Mouse (Mus musculus) lung, postnatal 14 days (tissue): ENCODE measurements around the gene Lmtk2.
A peak's percentile ranks its signal among the peaks of the same experiment; 100 is the strongest.

Experiments used
- DNase-seq: peaks from one replicate; pipeline ENCODE4 v3.0.0; 2021

The Lmtk2 gene

DNA sequence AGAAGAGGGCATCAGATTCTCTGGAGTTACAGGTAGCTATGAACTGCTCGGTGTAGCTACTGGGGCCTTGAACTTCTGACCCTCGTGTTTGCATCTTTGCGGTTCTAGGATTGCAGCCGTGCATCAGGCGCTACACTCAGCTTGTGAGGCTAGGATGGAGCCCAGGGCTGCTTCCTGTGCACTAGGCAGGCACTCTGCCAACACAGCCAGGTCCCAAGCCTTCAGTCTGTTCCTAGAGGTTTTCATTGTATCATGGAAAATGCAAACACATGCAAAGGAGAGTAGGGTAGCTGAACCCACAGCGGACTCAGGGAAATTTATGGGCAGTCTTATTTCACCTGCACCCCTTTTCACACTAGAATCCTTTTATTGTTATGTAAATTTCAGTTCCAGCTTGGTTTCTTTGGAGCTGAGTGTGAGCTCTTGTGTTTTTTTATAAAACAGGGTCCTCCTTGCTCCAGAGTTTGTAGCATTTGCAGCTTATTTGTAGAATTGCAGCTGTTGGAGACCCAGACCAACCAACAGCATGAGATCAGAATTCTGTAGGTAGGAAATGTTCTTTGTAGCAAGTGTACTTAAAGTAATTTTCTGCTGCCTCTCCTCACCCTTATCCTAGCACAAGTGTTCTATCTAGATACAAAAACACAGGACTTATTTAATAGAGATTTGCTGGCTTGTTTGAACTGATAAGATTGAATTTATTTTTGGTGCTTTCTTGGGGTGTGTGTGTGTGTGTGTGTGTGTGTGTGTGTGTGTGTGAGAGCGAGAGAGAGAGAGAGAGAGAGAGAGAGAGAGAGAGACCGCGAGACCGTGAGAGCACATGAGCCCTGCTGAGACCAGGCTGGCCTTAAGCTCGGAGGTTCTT lies 12.6 kb downstream of the Lmtk2 start:
- DNase-seq, result no peak

DNA sequence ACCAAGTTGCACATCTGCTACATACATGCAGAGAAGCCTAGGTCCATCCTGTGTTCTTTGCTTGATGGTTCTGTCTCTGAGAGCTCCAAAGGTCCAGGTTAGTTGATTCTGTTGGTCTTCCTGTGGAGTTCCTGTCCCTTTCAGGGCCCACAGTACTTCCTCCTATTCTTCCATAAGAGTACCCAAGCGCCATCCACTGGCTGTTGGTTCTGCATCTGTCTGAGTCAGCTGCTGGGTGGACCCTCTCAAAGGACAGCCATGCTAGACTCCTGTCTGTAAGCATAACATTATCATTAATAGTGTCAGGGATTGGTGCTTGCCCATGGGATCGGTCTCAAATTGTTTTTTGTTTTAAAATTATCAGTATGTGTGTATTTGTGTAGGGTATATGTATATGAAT lies 13.8 kb downstream of the Lmtk2 start:
- no peak for DNase-seq

DNA sequence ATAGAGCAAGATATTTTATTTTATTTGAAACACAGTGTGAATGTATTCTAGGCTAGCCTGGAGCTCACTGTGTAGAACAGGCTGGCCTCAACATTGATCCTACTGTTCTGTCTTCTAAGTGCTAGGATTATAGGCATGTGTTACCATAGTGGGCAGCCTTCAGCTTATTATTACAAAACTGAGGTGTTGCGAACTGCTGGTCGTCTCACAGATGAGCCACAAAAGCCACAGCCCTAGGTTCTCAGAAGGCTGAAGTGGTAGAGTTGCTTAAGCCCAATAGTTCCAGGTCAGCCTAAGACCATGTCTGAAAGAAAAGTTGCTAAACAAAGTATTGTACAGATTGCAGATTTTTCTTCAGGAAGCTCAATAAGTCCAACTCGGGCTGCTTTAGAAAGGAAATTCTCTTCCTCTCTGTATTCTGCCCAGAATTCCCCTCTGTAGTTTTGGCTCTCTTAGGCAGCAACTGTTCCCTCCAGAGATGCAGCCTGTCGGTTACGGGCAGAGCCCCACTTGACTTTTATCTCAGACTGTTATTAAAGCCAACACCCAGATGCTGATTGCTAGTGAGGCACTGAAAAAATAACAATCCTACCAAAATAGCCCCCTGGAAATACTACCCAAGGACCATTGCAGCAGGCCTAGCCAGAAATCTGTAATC lies 14.9 kb downstream of the Lmtk2 start:
- DNase-seq, result no peak

DNA sequence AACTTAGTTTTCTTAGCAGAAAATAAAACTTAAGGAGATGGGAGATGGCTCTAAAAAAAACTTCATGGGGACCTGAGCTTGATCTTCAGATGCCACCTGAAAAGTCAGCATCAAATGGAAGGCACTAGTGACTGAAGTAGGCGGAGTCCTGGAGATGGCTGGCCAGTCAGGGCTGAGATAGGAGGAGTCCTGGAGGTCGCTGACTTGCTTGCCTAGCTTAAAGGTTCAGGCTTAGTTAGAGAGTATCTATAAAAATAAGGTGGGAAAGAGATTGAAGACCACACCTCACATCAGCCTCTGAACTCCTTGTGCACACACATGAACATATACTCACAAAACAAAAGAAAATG lies 15.4 kb downstream of the Lmtk2 start:
- DNase-seq, result no peak

DNA sequence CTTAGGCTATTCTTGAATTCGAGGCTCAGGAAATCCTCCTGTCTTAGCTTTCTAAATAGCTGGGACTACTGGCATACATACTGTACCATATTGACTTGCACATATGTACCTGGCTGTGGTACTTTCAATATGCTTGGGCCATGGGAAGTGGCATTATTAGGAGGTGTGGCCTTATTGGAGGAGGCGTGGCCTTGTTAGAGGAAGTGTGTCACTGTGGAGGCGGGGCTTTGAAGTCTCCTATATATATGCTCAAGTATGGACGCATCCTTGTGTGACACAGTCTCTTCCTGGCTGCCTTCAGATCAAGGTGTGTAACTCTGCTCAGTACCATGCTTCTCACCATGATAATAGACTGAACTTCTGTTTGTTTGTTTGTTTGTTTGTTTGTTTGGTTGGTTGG lies 18.0 kb downstream of the Lmtk2 start:
- DNase-seq, result no peak

DNA sequence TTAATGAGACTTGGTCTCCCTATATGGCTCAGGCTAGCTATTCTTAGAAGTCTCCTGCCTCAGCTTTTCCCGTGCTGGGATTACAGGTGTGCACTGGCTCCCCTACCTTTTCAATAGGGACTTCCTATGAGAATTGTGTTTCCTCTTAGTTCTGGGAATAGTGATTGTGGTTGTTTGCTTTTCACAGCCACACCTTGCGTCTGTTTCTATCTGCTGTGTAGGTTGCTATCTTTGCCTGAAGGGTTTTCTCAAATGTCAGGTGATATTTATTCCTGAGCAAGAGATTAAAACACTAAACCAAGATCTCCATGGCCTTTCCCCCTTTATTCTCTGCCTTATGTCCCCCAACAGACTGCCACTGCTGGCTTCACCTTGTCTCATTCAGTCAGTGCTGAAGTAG lies 19.1 kb downstream of the Lmtk2 start:
- DNase-seq, result no peak

DNA sequence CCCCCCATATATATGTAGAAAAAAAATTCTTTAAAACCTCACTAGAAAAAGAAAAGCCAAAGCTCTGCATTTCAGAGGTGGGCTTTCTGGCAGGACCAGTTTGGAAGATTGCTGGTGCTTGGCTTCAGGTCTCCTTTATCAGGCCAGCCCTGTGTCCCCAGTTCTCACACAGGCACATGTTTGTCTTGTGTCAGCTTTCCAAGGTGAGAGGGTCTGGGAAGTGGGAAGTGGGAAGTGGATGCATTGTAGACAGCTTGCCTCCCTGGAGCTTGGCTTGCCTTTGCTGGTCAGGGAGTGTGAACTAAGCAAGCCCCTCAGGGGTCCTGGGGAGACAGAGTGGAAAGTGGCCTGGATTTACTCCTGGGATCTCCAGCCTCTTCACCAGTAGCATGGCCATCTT lies 21.3 kb downstream of the Lmtk2 start:
- no peak for DNase-seq

DNA sequence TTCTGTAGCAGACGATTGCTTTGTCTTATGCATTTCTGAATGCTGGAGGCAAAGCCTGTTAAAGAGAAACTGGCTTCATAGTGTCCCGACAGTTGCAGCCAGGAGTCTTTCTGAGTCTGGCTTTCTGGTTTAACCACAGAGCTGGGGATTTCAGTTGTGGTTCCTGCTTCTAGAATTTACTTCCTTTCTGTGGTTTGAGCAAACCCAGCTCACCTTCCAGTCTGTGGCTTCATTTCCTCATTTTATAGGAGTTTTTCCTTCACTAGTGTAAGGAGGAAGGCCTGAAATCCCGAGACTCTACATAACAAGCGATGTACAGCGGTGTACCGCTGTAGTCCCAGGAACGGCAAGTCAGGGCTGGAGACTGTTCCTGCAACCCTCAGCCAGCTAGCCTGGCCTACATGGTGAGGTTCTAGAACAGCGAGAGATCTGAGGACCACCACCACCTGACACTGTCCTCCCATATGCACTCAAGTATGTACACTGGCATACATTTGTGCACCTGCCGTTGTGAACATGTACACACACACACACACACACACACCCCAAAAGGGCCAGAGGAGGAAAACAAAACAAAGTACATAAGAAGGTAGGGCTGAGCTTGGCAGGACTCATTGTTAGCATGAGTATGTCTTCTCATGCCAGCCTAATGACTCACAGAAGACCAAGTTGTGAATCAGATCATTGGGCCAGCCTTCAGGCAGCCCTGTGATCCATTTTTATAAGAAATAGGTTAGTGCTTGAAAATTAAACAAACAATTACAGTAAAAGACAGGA lies 25.9 kb downstream of the Lmtk2 start:
- DNase-seq, result peak; percentile 9

DNA sequence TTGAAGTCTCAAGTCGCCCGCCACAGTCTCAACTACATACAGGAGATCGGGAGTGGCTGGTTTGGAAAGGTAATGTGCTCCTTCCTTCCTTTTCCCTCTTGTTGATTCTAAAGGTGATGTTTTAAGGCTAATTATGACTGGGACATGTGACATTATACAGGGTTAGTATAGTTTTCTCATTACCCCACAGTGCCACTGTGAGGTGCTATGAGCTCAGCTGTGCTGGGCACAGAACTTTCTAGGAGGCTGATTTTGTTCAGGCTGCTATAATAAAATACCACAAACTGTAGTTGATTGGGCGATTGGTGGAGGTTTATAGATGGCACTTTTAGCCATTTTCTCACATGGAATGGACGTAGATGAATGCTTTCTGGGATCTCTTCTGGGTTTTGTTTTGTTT lies 43.3 kb downstream of the Lmtk2 start:
- DNase-seq, result no peak

DNA sequence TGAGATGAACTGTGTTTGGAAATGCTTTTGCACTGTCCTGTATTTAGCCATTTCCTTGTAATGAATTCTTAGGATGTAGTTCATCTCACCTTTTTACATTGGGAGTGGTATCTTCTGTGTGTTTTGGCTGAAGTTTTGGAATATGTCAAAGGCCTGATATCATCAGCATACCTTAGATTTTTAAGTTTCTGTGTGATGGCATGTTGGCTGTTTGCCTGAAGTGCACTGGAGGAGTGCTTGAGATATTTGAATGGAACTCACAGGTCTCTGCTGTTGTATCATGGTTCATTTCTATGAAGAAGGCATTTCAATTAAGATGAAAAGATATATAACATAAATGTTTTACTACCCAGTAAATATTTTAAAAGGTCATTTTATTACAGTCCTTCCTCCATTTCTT lies 46.7 kb downstream of the Lmtk2 start:
- peak; percentile 59 for DNase-seq

DNA sequence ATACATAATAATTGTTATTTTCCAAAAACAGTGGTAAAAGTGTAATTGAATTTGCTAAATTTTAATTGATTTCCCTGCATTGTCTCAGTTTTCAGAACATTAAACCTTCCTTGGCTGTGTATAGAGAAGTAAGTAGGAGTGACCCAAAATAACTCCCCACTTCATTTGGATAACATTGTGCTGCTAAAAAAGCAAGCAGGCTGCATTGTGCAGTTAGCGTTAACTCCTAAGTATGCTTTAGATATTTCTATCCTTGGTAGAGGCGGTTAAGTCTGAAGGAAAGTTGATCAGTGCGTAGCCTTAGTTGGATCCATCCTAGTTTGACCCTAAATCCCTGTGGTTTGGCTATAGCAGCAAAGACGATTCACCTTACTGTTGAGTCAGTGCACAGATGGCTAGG lies 49.3 kb downstream of the Lmtk2 start:
- DNase-seq, result no peak

DNA sequence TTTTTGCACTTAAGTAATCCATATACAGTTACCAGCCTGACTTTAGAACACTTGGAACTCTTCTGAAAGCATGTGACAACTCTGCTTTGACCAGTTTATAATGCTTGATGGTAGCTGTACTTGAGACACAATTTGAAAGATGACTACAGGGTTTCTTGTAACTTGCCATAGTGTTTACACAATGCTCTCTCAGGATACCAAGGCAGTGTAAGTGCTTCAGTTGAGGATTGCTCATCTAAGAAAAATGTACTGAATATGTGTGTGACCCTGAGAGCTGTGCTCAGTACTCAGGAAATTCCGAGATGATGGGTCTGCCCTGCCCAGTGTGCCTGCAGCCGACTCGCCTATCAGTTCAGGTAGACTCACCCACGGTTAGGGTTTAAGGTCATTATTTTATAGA lies 51.0 kb downstream of the Lmtk2 start:
- no peak for DNase-seq

DNA sequence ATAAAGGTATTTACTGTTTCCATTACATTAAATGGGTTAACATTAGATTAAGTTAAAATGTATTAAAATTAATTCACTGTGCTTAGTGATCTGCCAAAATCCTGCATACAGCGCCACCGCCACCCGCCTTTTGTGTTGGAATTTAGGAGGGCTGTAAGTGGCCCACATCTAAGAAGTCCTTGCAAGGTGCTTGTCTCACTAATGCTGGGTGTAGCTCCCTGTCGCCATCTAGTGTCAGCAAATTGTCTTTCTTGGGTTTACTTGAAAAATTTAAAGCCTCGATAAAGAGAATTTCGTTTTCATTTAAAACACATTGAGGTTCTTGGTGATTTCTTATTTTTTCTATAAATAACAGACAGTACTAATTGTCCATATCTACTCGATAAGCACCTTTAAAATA lies 54.3 kb downstream of the Lmtk2 start:
- peak; percentile 81 for DNase-seq

DNA sequence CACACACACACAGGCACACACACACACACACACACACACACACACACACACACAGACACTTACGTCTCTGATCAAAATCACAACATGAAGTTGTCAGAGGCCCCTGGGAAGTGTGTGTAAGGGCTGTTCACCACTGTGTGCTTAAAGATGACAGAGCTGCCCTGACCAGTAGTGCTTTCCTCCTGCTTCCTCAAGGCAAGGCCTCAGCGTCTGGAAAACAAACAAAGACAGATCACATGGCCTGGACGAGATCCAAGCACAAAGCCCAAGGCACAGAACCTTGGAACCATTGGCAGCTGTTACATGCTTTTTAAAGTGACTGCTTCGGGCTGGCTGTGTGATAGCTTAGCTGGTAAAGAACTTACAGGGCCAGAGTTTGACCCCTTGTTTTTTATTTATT lies 58.4 kb downstream of the Lmtk2 start:
- DNase-seq, result peak; percentile 81

DNA sequence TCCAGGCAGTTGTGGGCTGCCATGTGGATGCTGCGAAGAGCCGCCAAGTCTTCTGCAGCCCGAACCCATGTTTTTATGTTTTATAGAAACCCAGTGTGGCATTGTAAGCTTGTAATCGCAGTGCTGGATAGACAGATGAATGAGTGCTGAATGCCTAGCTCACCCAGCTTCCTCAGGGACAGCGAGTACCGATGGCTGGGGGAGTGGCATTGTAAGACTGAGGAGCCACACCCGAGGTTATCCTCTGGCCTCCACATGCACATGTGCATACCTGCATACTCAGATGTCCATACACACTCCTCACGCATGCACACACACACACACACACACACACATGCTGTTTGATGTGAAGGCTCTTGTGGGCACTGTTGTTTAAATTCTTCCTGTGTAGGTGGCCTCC lies 58.9 kb downstream of the Lmtk2 start:
- DNase-seq, result no peak

DNA sequence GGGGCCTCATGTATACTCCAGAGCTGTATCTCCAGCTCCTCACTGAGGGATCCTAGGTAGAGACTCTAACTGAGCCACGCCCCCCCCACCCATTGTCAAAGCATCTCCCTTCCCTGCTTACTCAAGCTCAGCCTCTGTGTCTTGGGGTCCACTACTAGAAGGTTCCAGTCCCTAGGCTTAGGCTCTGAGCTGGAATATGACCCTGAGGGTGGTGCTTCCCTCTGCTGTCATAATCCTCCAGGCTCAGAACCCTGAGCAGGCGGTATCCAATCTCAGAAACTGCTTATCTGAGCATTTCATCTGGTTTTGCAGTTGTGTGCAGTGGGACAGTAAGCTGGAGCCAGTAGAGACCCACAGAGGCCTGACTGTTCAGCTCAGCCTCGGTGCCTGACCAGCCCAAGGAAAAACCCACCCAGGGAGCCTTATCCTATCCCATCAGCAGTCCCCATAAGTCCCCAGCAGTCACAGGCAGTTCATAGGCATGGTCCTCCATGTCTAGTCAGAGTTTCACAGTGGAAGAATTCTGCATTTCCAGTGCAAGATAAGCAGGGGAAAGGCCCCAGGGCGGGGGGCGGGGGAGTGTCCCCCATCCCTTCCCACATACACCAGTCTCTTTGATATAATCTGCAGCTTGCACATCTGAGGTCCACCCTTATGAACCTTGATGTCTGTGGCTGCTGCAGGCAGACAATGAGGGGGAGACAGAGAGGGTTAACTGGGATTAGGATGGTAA lies 62.0 kb downstream of the Lmtk2 start:
- no peak for DNase-seq

DNA sequence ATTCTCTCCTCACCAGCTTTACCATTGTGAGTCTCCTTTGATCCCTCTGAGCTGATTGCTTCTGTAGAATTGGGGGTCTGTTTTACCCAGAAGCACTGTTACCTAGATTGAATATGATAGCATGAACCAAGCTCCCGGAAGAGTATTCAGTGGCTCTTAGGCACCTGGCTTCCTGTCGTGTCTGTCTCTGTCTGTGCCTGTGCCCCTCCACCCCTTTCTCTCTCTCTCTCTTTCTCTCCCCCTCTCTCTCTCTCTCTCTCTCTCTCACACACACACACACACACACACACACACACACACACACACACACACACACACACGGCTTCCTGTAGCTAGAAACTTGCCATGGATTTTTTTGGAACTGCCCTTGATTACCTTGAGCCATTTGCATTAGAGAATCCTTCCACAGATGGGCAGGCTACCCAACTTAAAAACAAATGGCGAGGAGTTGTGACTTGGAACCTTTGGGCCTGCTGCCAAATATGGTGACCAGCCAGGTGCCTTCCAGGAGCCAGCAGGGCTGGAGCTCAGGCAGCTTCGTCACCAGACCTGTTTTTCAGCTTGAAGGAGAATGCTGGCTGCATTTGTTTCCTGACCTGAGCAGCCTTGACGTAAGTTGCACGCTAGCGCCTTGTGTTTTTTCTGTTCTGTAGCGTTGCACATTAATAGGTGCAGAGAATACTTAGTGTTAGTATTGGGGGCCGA lies 62.7 kb downstream of the Lmtk2 start:
- DNase-seq, result peak; percentile 55

DNA sequence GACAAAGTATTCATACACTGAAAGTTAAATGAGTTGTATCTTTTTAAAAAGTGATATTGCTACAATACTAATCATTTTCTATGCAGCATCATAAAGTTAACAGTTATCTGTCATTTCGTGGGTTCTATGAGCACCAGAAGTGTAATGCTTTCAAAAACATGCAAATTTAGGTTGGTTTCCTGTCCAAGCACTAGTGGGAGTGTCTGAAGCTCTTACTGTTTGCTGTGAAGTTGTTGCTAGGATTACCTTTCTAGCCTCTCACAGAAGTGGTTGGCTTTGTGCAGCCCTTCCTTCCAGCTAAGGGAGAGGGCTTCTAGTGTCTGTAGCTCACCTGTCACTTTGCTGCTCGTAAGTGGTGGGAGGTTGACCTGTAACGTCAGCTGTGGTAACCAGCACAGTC lies 65.5 kb downstream of the Lmtk2 start:
- no peak for DNase-seq

DNA sequence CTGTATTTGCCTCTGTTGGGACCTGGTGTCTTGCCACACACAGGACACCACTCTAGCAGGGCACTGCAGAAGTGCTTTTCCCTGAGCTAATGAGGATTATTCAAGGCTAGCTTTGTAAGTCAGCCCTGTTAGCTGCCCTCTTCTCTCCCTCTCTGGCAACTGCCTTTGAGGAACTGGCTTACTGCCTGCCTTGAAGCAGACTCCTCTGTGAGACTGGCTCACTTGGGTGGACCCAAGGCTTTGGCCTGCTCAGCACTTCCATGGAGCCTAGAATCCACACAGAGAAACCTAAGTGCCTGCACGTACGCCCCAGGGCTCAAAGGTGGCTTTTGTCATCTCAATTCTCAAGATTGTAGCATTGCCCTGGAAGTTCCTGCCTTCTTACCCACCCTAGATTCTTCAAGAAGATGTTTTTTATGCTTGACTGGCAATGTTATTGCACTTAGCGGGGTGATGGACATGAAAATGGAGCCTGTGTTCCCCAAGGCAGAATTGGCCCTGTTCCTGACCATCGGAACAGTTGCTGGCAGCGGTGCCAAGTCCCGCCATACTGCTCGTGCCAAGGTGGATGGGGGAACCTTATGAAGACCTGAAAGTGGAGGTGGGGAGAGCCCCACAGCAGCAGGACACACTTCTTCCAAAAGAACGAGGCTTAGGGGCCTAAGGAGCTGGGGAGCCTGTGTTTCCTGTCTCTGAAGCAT lies 69.2 kb downstream of the Lmtk2 start:
- no peak for DNase-seq

DNA sequence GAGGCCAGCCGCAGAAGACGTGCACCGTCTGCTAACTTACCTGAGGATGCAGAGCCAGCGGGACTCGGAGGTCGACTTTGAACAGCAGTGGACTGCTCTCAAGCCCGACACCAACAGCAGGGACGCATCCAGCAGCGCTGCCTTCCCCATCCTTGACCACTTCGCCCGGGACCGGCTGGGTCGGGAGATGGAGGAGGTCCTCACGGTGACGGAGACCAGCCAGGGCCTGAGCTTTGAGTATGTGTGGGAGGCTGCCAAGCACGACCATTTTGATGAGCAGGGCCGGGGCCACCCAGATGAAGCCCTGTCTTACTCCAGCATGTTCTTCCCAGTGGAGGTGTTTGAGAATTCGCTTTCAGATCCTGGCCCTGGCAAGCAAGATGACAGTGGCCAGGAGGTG lies 73.4 kb downstream of the Lmtk2 start:
- DNase-seq, result no peak

DNA sequence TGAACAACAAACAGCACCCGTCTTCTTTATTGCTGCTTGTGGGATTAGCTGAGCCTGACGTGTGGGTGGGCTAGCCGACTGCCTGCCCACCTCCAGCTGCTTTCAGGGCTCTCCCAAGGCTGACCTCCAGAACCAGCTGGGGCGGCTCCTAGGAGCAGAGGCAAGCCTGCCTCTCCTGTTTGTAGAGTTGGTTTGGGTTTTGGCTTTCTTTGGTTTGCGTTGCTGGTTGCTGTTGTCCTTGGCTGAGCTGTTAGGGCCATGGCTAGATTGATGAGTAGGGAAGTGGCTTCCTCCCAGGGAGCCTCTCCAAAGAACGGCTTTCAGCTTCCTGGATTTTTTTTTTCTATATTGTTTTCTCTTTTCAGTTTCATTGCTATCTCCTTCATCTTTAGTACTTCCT lies 78.0 kb downstream of the Lmtk2 start:
- no peak for DNase-seq

DNA sequence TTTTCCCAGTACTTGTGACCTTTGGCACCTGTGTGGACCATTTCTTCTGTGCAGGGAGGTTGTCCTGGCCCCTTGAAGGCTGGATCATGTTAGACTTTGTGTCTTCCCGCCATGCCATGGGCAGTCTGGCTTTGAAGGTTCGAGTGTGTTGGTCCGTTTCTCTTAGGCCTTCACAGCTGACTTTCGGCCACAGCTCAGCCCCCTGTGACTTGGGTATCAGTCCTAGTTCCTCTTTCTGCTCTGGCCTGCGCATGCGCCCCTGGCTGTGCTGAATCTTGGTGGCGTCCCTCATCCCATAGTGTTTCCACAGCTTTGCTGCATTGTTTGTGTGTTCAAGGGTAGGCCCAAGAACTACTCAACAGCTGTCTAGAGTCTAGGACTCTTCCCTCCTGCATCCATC lies 81.0 kb downstream of the Lmtk2 start:
- peak; percentile 24 for DNase-seq
